Mouse (Mus musculus) E14TG2a.4 (cell line): ENCODE measurements around the gene Ubap2.

Experiments
- CTCF ChIP-seq: conservative IDR thresholded peaks from 2 replicates; pipeline ENCODE4 v1.5.1; 2014; ENCODE audit warnings: low read length
- NANOG ChIP-seq: IDR thresholded peaks from 2 replicates; pipeline ENCODE4 v1.6.1; 2014; ENCODE audit warnings: borderline replicate concordance, low read length, mixed read lengths
- POU5F1 ChIP-seq: IDR thresholded peaks from 2 replicates; pipeline ENCODE4 v1.6.1; 2014; ENCODE audit warnings: low read length, borderline replicate concordance

GRCm38 (mm10) chr4:41266350-41266749, 8.6 kb downstream of the Ubap2 start:
- TF ChIP-seq CTCF (no peak), POU5F1 (no peak), NANOG (no peak)
